9 mouse cellular contexts compared by ENCODE assay signal in the genomic region with DNA sequence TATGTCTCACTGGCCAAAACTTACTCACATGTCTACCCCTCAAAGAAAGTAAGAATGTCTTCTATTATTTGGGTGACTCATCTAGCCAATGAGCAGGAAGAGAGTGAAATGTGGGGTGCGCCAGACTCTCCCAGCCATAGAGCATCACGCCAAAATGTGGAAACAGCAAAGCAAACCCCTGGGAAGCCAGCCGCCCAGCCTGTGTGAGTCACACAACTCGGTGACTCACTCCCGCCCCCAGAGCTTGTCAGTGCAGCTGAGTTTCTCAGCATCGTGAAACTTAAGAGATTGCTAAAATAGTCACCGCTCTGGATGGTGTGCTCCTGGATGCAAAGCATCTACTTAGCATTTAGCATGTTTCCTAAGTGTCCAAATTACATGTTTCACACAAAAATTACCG. TPM values are rescaled to one million over a fixed set of nuclear protein-coding genes. Genes with fewer than 3 reads are reported as not detected.
A peak's percentile ranks its signal among the peaks of the same experiment; 100 is the strongest.
DNase-seq lines count a peak whose midpoint lies in the region; ATAC-seq lines count a peak whose summit lies in the region.
"Had no signal": no experiment of that assay in that cellular context is flagged by ENCODE, and none has a peak within 500 bp of the region (broad histone marks: within the 10 kb centered on the region; RNA-seq: fewer than 3 reads in every experiment).

No protein-coding gene starts in this region.

- no peak overlapping the region for H3K4me3 ChIP-seq in kidney, embryonic 14.5 days (ENCODE audit: low read length)
- no peak overlapping the region for H3K4me3 ChIP-seq in liver, embryonic 13.5 days (replicated peaks)
- H3K4me3 ChIP-seq: liver, embryonic 15.5 days had no signal

- no peaks in the 10 kb centered on the region for H3K36me3 ChIP-seq in kidney, embryonic 14.5 days (ENCODE audit: control insufficient read depth, insufficient read depth, low read length)
- no peaks in the 10 kb centered on the region for H3K36me3 ChIP-seq in liver, embryonic 13.5 days
- H3K36me3 ChIP-seq: liver, embryonic 15.5 days had no signal

- H3K4me1 ChIP-seq in kidney, embryonic 14.5 days (ENCODE audit: control insufficient read depth, insufficient read depth, low read length) = no peaks in the 10 kb centered on the region
- H3K4me1 ChIP-seq in liver, embryonic 13.5 days (replicated peaks) = peaks cover 4% of the 10 kb centered on the region; the same call in 1 of the 2 replicates

- no peak for DNase-seq in kidney, adult 8-10 months
- peak; percentile 31 for DNase-seq in c-Kit-positive CD71-positive TER-119-negative erythroid progenitor cells, embryonic 14.5 days (ENCODE audit: low read depth)
- DNase-seq in heart, adult 11 months = peak; percentile 98
- DNase-seq in kidney, postnatal 14 days = peak; percentile 31
- no peak for DNase-seq in liver, embryonic 13.5 days

- H3K9ac ChIP-seq in kidney, embryonic 14.5 days (ENCODE audit: low read depth, low read length) = no peak overlapping the region
- H3K9ac ChIP-seq in liver, embryonic 13.5 days = no peak overlapping the region
- H3K9ac ChIP-seq: liver, embryonic 15.5 days had no signal

- no peak overlapping the region for H3K27ac ChIP-seq in kidney, embryonic 14.5 days (ENCODE audit: low read depth, low read length)
- H3K27ac ChIP-seq in liver, embryonic 13.5 days = no peak overlapping the region
- H3K27ac ChIP-seq: liver, embryonic 15.5 days had no signal

- H3K27me3 ChIP-seq in kidney, embryonic 14.5 days (ENCODE audit: control insufficient read depth, insufficient read depth, low read length) = no peaks in the 10 kb centered on the region
- H3K27me3 ChIP-seq in liver, embryonic 13.5 days = 0 out of 2 replicates have a peak, but pooled peaks cover 5% of the 10 kb centered on the region

- H3K9me3 ChIP-seq in kidney, embryonic 14.5 days (ENCODE audit: control insufficient read depth, low read length) = no peaks in the 10 kb centered on the region
- 0 out of 2 replicates have a peak, but pooled peaks cover 3% of the 10 kb centered on the region for H3K9me3 ChIP-seq in liver, embryonic 13.5 days (replicated peaks)
- H3K9me3 ChIP-seq: liver, embryonic 15.5 days had no signal

- H3K4me2 ChIP-seq in kidney, embryonic 14.5 days (replicated peaks; ENCODE audit: low read depth, low read length) = 0 out of 2 replicates have a peak overlapping the region, but pooled peaks have one; percentile 2
- peak overlapping the region; percentile 10; the same call in 1 of the 2 replicates for H3K4me2 ChIP-seq in liver, embryonic 13.5 days

- ATAC-seq in kidney, embryonic 14.5 days (ENCODE audit: low FRiP score, low TSS enrichment) = no peak
- ATAC-seq in liver, embryonic 13.5 days (ENCODE audit: low read depth) = no peak
- ATAC-seq in neutrophil, adult 5-6 weeks (ENCODE audit: extremely low read depth, insufficient number of reproducible peaks, low FRiP score, poor library complexity, severe bottlenecking) = peak; percentile 31
- no peak for ATAC-seq in cerebellum, adult (ENCODE audit: insufficient number of reproducible peaks, low FRiP score, low TSS enrichment)

- WGBS in kidney, embryonic 14.5 days = 41% methylated on average over 8 of the region's 8 CpGs
- WGBS in liver, embryonic 13.5 days (ENCODE audit: insufficient replicate concordance) = 26% methylated on average over 8 of the region's 8 CpGs

RNA-seq across cellular contexts. Expression of a gene that starts 28.9 kb away (rescaled TPM):
- polyA plus RNA-seq in kidney, embryonic 14.5 days (2014; fragmentation: Nextera tagmentation; extraction: Ambion mirVana) = 8.0 and 10.4 TPM in 2 replicates
- polyA plus RNA-seq in liver, embryonic 13.5 days (2015; fragmentation: Nextera tagmentation; extraction: Ambion mirVana) = 20.5 and 23.1 TPM in 2 replicates
- total RNA-seq in neutrophil, adult 5-6 weeks (2017) = 4.0 and 6.6 TPM in 2 replicates

Comparison
In these comparisons a context has a peak if more than half of its experiments do, and no peak if none do; other contexts are left out.
1. DNase-seq: peak in c-Kit-positive CD71-positive TER-119-negative erythroid progenitor cells, embryonic 14.5 days (single experiment), heart, adult 11 months (single experiment) and kidney, postnatal 14 days (single experiment); none in kidney, adult 8-10 months (0 of 2) and liver, embryonic 13.5 days (single experiment).